Mouse (Mus musculus) brain, embryonic 14.5 days (tissue): ENCODE measurements around the gene Cd2ap. TPM values are rescaled to one million over a fixed set of nuclear protein-coding genes. Genes with fewer than 3 reads are reported as not detected.

ENCODE experiments used
- DNase-seq: peaks from one replicate; pipeline ENCODE4 v3.0.0-alpha.2; 2011; ENCODE audit warnings: low read depth
- CTCF ChIP-seq: fragments of 200-500 bp; IDR thresholded peaks from 2 replicates; pipeline ENCODE4 v1.5.1; 2012; ENCODE audit warnings: inconsistent platforms, mild to moderate bottlenecking, moderate library complexity, borderline replicate concordance; ENCODE audit not compliant: insufficient read depth, insufficient read length; ENCODE audit errors: extremely low read depth
- POLR2A ChIP-seq: fragments of 200-500 bp; IDR thresholded peaks from 2 replicates; pipeline ENCODE4 v1.6.1; 2012; ENCODE audit warnings: mild to moderate bottlenecking, inconsistent platforms, borderline replicate concordance; ENCODE audit not compliant: poor library complexity, insufficient read depth, insufficient read length, severe bottlenecking; ENCODE audit errors: extremely low read depth
- polyA plus RNA-seq: library from polyadenylated mRNA; depleted of rRNA; stranded (reverse); fragments of >200 nt; gene quantifications from 2 replicates; pipeline ENCODE4 v1.2.3, GENCODE M21; 2012

Cd2ap gene
- polyA plus RNA-seq, 1 experiment: 18.7 TPM

DNA sequence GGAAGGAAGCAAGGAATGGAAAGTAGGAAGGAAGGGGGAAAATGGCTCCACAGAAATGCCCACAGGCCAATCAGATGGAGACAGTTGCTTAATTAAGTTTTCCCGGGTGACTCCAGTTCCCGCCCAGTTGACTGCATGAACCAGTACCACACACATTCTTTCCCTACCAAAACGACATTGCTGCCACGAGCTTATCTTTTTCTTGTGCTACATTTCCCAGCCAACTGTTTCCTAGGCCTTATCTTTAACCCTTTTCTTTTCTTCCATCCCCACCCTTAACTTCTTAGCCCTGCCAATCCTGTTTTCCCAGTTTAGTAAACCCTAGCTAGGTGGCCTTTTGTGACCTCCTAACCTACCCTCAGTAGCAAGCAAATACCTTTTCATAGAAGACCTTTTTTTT is 7.9 kb upstream of the Cd2ap start:
- DNase-seq: no peak
- TF ChIP-seq CTCF (no peak), POLR2A (no peak)

DNA sequence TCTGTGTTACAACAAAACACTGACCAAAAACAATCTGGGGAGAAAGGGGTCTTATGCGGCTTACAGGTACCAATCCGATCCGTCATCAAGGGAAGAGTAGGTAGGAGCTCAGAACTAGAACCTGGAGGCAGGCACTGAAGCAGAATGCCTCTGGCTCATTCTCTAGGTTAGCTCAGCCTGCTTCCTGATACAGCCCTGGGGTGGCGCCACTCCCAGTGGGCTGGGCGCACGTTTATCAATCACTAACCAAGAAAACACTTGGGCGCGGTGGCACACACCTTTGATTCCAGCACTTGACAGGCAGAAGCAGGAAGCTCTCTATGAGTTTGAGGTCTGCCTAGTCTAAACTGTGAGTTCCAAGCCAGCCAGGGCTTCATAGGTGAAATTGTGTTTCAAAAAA is 7.3 kb upstream of the Cd2ap start:
- no peak for DNase-seq
- TF ChIP-seq POLR2A: no peak
- TF ChIP-seq CTCF: no peak

DNA sequence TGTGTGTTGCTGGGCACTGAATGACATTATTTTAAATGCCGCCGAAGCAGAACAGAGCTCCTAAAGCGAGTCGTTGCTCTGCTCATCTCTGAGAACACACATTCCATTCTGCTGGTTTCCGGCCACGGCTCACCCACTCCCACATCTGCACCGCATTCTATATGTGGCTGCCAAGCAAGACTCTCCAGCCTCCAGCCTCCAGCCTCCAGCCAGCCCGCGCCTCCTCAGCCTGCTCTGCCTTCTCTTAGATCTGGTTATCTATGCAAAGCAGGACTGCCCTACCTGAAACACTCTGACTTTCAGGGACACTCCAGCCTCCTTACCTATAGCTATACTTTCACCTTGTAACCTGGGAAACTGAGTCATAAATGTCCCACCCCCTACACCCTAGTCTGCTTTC is 6.8 kb upstream of the Cd2ap start:
- DNase-seq: no peak
- no peak for TF ChIP-seq CTCF
- no peak for TF ChIP-seq POLR2A

DNA sequence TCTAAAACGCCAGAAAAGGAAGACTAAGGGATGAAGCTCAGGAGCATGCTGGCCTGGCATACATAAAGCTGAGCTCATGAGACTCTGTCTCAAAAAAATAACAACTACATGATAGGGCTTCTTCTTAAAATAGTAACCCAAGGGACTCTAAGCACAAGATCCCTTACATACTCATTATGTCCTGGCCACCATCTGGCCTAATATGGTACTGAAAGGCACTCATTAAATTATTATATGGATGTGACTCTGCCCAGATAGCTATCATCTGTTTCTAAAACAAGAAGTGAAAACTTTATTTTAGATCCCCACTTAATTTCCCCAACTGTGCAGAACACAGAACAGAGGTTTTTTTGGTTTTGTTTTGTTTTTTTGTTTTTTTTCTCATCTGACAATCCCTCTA is 6.4 kb upstream of the Cd2ap start:
- TF ChIP-seq CTCF: no peak
- TF ChIP-seq POLR2A: no peak
- DNase-seq: no peak

DNA sequence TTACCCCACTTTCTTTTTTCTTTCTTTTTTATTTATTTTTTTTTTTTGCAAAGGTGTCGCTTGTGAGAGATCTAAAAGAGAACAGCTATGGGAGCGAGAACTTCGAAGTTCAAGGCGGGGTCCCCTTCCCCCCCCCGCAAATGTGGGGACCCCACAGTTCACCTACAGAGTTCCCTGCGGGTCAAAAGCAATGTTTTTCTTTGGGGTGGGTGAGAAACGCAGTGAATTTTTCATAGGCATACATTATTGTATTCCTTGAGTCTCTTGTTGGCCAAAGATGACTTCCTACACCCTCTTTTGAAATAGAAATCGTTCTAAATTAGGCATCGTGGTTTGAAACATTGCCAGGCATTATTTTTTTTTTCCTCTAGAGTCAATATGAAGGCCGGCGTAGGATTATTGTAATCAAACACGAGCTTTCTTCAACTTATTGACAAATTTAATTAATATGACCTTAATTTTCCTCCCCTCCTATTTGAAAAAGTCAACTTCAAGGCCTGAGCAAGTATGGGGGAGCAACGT is 500 bp upstream of the Cd2ap start:
- TF ChIP-seq POLR2A: no peak
- no peak for TF ChIP-seq CTCF
- no peak for DNase-seq

DNA sequence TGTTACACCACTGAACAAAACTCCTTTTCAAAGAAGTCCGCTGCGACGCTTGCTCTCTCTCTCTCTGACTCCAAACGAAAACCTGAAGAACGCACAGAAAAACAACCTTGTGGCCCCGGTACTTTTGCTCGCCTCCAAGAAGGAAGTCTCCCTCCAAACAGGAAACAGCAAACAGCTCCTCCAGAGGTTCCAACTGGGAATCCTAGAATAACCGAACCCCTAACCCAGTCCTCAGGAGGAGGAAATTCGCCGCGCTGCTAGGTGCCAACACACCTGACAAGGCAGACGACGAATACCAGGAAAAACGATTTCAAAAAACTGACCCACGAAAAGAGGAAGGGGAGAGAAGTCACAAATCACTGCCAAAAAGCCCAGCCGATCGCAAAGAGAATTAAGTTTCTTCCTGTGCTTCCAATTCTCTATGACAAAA is 879 bp downstream of the Cd2ap start:
- TF ChIP-seq CTCF (peak; percentile 17; the same call in 1 of the 2 replicates), POLR2A (no peak)
- DNase-seq: peak; percentile 68

DNA sequence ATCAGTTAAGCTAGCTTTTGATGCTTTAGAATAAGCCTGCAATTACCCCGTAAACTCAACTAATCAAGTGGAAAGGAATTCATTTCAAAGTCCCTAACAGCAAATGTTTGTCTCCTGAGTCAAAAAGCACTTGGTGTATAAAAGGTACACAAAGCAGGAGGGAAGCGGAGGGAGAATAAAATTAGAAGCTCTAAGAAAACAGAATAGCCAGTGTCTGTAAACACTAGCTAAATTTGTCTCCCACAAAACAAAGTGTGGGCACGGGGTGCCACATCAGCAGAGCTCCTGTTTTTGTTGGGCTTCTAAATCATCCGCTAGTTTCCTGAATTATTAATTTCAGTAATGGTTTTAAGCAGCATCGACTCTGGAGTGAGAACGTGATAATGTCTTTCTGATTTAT is 1.4 kb downstream of the Cd2ap start:
- TF ChIP-seq POLR2A: no peak
- no peak for TF ChIP-seq CTCF
- peak; percentile 11 for DNase-seq

DNA sequence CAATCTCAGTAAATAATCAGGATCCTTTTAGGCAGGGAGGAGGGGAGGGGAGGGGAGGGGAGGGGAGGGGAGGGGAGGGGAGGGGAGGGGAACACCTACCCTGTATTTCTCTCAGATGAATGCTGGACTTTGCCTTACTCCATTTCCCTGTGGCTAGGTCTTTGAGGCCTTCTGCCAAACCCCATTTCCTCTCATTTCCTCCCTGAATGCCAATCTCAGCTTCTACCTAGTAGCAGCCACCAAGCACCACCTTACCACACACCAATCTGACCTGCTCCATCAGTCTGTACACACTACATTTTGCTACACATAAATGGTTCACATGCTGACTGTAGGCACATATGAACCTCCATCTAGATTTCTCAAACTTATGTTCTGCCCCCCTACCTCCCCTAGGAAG is 6.0 kb downstream of the Cd2ap start:
- no peak for DNase-seq

DNA sequence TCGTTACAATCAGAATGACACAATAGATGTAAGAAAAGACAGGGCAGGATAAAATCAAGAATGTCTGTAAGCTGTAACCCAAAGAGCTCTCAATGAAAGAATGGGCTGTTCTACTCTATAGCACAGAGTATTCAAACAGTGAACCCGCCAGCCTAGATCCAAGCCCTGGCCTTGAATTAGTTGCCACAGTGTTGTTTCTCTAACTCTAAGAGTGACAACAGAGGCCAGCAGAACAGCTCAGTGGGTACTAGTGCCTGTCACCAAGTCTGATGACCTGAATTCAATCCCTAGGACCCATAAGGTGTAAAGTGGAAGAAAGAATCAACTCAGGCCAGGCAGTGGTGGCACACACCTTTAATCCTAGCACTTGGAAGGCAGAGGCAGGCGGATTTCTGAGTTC is 13.3 kb downstream of the Cd2ap start:
- DNase-seq: no peak
- TF ChIP-seq CTCF (no peak), POLR2A (no peak)

More for the DNA sequence above, 6.0 kb downstream of the Cd2ap start:
- TF ChIP-seq POLR2A: no peak
- no peak for TF ChIP-seq CTCF

DNA sequence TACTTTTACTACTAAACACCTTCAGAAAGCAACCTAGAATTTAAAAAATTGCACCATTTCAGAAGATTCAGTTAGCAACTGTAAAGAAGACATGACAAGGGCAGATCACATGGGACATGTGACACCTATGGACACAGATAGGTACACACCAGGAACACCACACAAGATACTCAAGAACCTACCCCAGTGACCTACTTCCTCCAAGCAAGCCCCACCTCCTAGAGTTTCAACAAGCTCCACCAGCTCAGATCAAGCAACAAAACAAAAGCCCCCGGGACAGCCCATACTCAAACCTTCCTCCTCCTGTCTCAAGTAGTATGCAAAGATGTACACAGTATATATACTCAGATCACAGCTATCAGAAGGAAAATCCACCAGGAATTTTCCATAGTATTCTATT is 16.1 kb downstream of the Cd2ap start:
- no peak for TF ChIP-seq POLR2A
- TF ChIP-seq CTCF: no peak
- no peak for DNase-seq

DNA sequence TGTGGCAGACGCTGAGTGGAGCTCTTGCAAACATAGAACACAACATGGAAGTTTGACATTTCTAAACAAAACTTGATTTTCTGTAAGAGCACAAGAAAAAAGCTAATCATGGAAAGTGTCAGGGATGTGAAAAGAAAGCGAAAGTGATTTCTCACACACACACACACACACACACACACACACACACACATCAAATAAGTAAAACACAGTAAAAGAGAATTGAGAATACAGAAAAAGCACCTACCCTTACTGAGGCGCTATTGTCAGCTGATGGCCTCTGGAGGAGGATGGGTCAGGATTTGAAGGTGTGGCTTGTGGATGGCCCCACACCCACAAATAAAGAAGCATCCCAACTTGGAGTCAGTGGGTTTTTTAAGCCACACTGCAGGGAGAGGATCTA is 19.0 kb downstream of the Cd2ap start:
- TF ChIP-seq POLR2A: no peak
- no peak for TF ChIP-seq CTCF
- DNase-seq: no peak

DNA sequence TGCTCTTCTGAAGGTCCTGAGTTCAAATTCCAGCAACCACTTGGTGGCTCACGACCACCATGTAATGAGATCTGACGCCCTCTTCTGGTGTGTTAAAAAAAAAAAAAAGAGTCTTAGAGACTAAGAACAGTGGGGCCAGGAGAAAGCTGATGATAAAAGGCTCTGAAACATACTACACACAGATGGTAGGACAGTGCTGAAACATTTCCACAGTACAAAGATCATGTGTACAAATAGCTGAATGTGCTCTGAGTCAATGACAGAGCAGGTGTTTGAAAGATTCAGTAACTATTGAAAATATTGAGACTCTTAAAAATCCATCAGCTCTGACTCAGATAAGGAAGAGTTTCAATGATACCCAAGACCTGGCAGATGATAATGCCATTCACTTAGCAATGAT is 29.4 kb downstream of the Cd2ap start:
- TF ChIP-seq POLR2A (no peak), CTCF (no peak)
- no peak for DNase-seq
